Mouse (Mus musculus): ENCODE data around the gene Ick. TPM values are rescaled to one million over a fixed set of nuclear protein-coding genes. Genes with fewer than 3 reads are reported as not detected.

The Ick gene
- polyA plus RNA-seq, 1 experiment from 2014 or later: 34.6 TPM

- 38% methylated on average over 2 of the region's 2 CpGs for WGBS
- no peak overlapping the region for H3K9ac ChIP-seq
- no peak overlapping the region for H3K4me3 ChIP-seq (replicated peaks; ENCODE audit: low read length)
- no peak overlapping the region for H3K27ac ChIP-seq
- no peaks in the 10 kb centered on the region for H3K27me3 ChIP-seq (ENCODE audit: control insufficient read depth, insufficient read depth, low read length)
- H3K4me1 ChIP-seq (replicated peaks; ENCODE audit: control insufficient read depth, insufficient read depth, low read length): no peaks in the 10 kb centered on the region
- no peak overlapping the region for H3K4me2 ChIP-seq (replicated peaks)
- peak; percentile 53 for DNase-seq (ENCODE audit: low spot score)
- H3K36me3 ChIP-seq (replicated peaks; ENCODE audit: control insufficient read depth, insufficient read depth): peaks cover 16% of the 10 kb centered on the region
- no peaks in the 10 kb centered on the region for H3K9me3 ChIP-seq (ENCODE audit: control insufficient read depth, low read length)
- ATAC-seq (ENCODE audit: low FRiP score): no peak
Observed at GRCm38 (mm10) chr9:78078240-78078639, 30.8 kb upstream of the Ick start.

DNA sequence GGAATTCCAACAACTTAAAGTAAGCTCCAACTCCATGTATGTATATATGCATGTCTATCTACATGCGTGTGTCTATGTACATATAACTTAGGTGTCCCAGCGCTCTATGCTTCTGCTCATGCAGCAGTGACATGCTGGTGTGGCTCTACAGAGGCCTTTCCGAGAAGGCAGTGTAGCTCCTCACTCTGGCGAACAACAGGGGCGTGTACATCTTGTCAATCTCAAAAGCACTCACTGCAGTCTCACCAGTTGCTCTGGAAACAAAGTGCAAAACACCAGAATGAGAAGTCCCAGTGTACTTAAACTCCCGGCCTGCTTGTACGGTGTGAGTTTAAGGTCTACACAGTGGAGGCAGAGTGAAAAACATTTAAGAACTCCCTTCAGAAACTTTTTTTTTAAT lies 27.2 kb upstream of the Ick start:
- no peak overlapping the region for H3K27ac ChIP-seq
- DNase-seq (ENCODE audit: low spot score): no peak
- no peak overlapping the region for H3K4me2 ChIP-seq (replicated peaks)
- no peaks in the 10 kb centered on the region for H3K27me3 ChIP-seq (ENCODE audit: control insufficient read depth, insufficient read depth, low read length)
- WGBS: 63% methylated on average over 7 of the region's 7 CpGs
- H3K9ac ChIP-seq: no peak overlapping the region
- H3K36me3 ChIP-seq (replicated peaks; ENCODE audit: control insufficient read depth, insufficient read depth): peaks cover 52% of the 10 kb centered on the region
- no peaks in the 10 kb centered on the region for H3K4me1 ChIP-seq (replicated peaks; ENCODE audit: control insufficient read depth, insufficient read depth, low read length)
- H3K9me3 ChIP-seq (ENCODE audit: control insufficient read depth, low read length): no peaks in the 10 kb centered on the region
- no peak overlapping the region for H3K4me3 ChIP-seq (replicated peaks; ENCODE audit: low read length)
- ATAC-seq (ENCODE audit: low FRiP score): no peak

- peaks cover 62% of the 10 kb centered on the region for H3K36me3 ChIP-seq (replicated peaks; ENCODE audit: control insufficient read depth, insufficient read depth)
- 92% methylated on average over 4 of the region's 4 CpGs for WGBS
- DNase-seq (ENCODE audit: low spot score) (no peak), ATAC-seq (ENCODE audit: low FRiP score) (no peak)
- no peak overlapping the region for H3K4me3 ChIP-seq (replicated peaks; ENCODE audit: low read length)
- no peaks in the 10 kb centered on the region for H3K9me3 ChIP-seq (ENCODE audit: control insufficient read depth, low read length)
- no peak overlapping the region for H3K9ac ChIP-seq
- H3K4me2 ChIP-seq (replicated peaks): no peak overlapping the region
- H3K27me3 ChIP-seq (ENCODE audit: control insufficient read depth, insufficient read depth, low read length): no peaks in the 10 kb centered on the region
- no peaks in the 10 kb centered on the region for H3K4me1 ChIP-seq (replicated peaks; ENCODE audit: control insufficient read depth, insufficient read depth, low read length)
- H3K27ac ChIP-seq: no peak overlapping the region
Observed at GRCm38 (mm10) chr9:78084341-78084740, 24.7 kb upstream of the Ick start.

GRCm38 (mm10) chr9:78085722-78086287 lies 23.2 kb upstream of the Ick start:
- DNase-seq (ENCODE audit: low spot score): no peak
- Histone ChIP-seq H3K4me1 (replicated peaks; ENCODE audit: control insufficient read depth, insufficient read depth, low read length) (no peaks in the 10 kb centered on the region), H3K4me2 (replicated peaks) (no peak overlapping the region), H3K4me3 (replicated peaks; ENCODE audit: low read length) (no peak overlapping the region), H3K36me3 (replicated peaks; ENCODE audit: control insufficient read depth, insufficient read depth) (peaks cover 65% of the 10 kb centered on the region), H3K27ac (no peak overlapping the region), H3K9me3 (ENCODE audit: control insufficient read depth, low read length) (no peaks in the 10 kb centered on the region), H3K27me3 (ENCODE audit: control insufficient read depth, insufficient read depth, low read length) (no peaks in the 10 kb centered on the region), H3K9ac (no peak overlapping the region)
- WGBS: 90% methylated on average over 14 of the region's 14 CpGs
- no peak for ATAC-seq (ENCODE audit: low FRiP score)

GRCm38 (mm10) chr9:78087751-78088150 lies 21.2 kb upstream of the Ick start:
- no peak for ATAC-seq (ENCODE audit: low FRiP score)
- H3K4me3 ChIP-seq (replicated peaks; ENCODE audit: low read length): no peak overlapping the region
- H3K36me3 ChIP-seq (replicated peaks; ENCODE audit: control insufficient read depth, insufficient read depth): peaks cover 63% of the 10 kb centered on the region
- H3K27me3 ChIP-seq (ENCODE audit: control insufficient read depth, insufficient read depth, low read length): no peaks in the 10 kb centered on the region
- H3K4me2 ChIP-seq (replicated peaks): no peak overlapping the region
- H3K4me1 ChIP-seq (replicated peaks; ENCODE audit: control insufficient read depth, insufficient read depth, low read length): no peaks in the 10 kb centered on the region
- H3K9ac ChIP-seq: no peak overlapping the region
- no peaks in the 10 kb centered on the region for H3K9me3 ChIP-seq (ENCODE audit: control insufficient read depth, low read length)
- WGBS: 90% methylated on average over 9 of the region's 9 CpGs
- no peak overlapping the region for H3K27ac ChIP-seq
- DNase-seq (ENCODE audit: low spot score): no peak

- Histone ChIP-seq H3K27me3 (ENCODE audit: control insufficient read depth, insufficient read depth, low read length) (no peaks in the 10 kb centered on the region), H3K4me3 (replicated peaks; ENCODE audit: low read length) (no peak overlapping the region), H3K9ac (no peak overlapping the region), H3K4me1 (replicated peaks; ENCODE audit: control insufficient read depth, insufficient read depth, low read length) (no peaks in the 10 kb centered on the region), H3K27ac (no peak overlapping the region), H3K36me3 (replicated peaks; ENCODE audit: control insufficient read depth, insufficient read depth) (peaks cover 67% of the 10 kb centered on the region), H3K9me3 (ENCODE audit: control insufficient read depth, low read length) (no peaks in the 10 kb centered on the region), H3K4me2 (replicated peaks) (no peak overlapping the region)
- DNase-seq (ENCODE audit: low spot score): no peak
- 69% methylated on average over 4 of the region's 4 CpGs for WGBS
- no peak for ATAC-seq (ENCODE audit: low FRiP score)
Observed at GRCm38 (mm10) chr9:78088521-78088920, 20.5 kb upstream of the Ick start.

- no peaks in the 10 kb centered on the region for H3K27me3 ChIP-seq (ENCODE audit: control insufficient read depth, insufficient read depth, low read length)
- ATAC-seq (ENCODE audit: low FRiP score) (no peak), DNase-seq (ENCODE audit: low spot score) (no peak)
- 86% methylated on average over 7 of the region's 7 CpGs for WGBS
- no peaks in the 10 kb centered on the region for H3K9me3 ChIP-seq (ENCODE audit: control insufficient read depth, low read length)
- H3K36me3 ChIP-seq (replicated peaks; ENCODE audit: control insufficient read depth, insufficient read depth): peaks cover 67% of the 10 kb centered on the region
- no peaks in the 10 kb centered on the region for H3K4me1 ChIP-seq (replicated peaks; ENCODE audit: control insufficient read depth, insufficient read depth, low read length)
- no peak overlapping the region for H3K27ac ChIP-seq
- no peak overlapping the region for H3K4me3 ChIP-seq (replicated peaks; ENCODE audit: low read length)
- H3K4me2 ChIP-seq (replicated peaks): no peak overlapping the region
- H3K9ac ChIP-seq: no peak overlapping the region
Observed at GRCm38 (mm10) chr9:78088971-78089370, 20.0 kb upstream of the Ick start.

DNA sequence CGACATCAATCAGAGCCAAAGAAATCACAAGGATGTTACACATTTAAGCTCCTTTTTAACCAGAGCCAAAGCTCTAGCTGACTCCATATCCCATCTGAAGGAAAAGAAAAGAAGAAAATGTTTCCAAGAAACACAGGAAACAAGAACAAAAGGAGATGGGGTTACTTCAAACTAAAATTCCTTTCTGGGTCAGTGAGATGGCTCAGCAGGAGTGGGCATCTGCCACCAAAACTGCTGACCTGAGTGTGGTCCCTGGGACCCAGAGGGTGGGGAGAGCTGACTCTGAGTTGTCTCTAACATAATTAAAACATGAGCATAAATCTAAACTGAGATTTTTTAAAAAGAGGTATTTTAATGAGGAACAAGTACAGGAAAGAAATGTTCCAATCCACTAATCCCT lies 19.1 kb upstream of the Ick start:
- DNase-seq (ENCODE audit: low spot score) (no peak), ATAC-seq (ENCODE audit: low FRiP score) (no peak)
- Histone ChIP-seq H3K9me3 (ENCODE audit: control insufficient read depth, low read length) (no peaks in the 10 kb centered on the region), H3K27me3 (ENCODE audit: control insufficient read depth, insufficient read depth, low read length) (no peaks in the 10 kb centered on the region), H3K4me1 (replicated peaks; ENCODE audit: control insufficient read depth, insufficient read depth, low read length) (no peaks in the 10 kb centered on the region), H3K9ac (no peak overlapping the region), H3K27ac (no peak overlapping the region), H3K36me3 (replicated peaks; ENCODE audit: control insufficient read depth, insufficient read depth) (peaks cover 67% of the 10 kb centered on the region), H3K4me3 (replicated peaks; ENCODE audit: low read length) (no peak overlapping the region), H3K4me2 (replicated peaks) (no peak overlapping the region)
- whole genome bisulfite sequencing: 83% methylated on average over 1 of the region's 1 CpGs

DNA sequence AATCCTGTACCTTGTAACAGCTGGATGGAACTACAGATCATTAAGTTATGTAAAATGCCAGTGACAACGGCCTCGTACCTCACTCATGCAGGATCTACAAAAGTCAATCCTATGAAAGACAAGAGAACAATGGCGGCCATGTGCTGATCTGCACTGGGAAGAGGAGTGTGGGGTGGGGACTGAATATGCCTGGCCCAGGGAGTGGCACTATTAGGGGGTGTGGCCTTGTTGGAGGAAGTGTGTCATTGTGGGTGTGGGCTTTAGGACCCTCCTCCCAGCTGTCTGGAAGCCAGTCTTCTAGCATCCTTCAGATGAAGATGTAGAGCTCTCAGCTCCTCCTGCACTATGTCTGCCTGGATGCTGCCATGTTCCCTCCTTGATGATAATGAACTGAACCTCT lies 18.4 kb upstream of the Ick start:
- no peaks in the 10 kb centered on the region for H3K4me1 ChIP-seq (replicated peaks; ENCODE audit: control insufficient read depth, insufficient read depth, low read length)
- H3K36me3 ChIP-seq (replicated peaks; ENCODE audit: control insufficient read depth, insufficient read depth): peaks cover 67% of the 10 kb centered on the region
- H3K9me3 ChIP-seq (ENCODE audit: control insufficient read depth, low read length): no peaks in the 10 kb centered on the region
- no peak overlapping the region for H3K27ac ChIP-seq
- no peak for DNase-seq (ENCODE audit: low spot score)
- no peaks in the 10 kb centered on the region for H3K27me3 ChIP-seq (ENCODE audit: control insufficient read depth, insufficient read depth, low read length)
- H3K4me2 ChIP-seq (replicated peaks): no peak overlapping the region
- no peak for ATAC-seq (ENCODE audit: low FRiP score)
- 87% methylated on average over 3 of the region's 3 CpGs for WGBS
- no peak overlapping the region for H3K4me3 ChIP-seq (replicated peaks; ENCODE audit: low read length)
- H3K9ac ChIP-seq: no peak overlapping the region

DNA sequence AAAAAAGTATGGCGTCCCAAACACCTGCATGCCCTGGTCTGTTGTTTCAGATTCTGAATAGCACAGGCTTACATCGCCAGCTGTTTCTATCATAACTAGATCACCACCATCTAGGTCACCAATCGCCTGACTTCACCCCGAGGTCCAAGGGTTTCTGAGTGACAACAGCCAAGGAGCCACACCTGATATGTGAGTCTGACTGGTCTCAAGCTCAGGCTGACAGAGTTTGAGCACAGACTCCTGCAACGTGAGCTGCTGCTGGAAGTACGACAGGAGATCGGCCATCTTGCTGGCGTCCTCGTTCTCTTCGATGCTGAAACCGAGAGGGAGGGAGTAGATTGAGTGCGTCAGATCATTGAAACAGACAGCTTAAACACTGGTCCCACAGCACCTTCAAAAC lies 13.3 kb upstream of the Ick start:
- H3K27me3 ChIP-seq (ENCODE audit: control insufficient read depth, insufficient read depth, low read length): no peaks in the 10 kb centered on the region
- peaks cover 85% of the 10 kb centered on the region for H3K36me3 ChIP-seq (replicated peaks; ENCODE audit: control insufficient read depth, insufficient read depth)
- WGBS: 95% methylated on average over 12 of the region's 12 CpGs
- no peak overlapping the region for H3K9ac ChIP-seq
- H3K4me3 ChIP-seq (replicated peaks; ENCODE audit: low read length): no peak overlapping the region
- H3K4me2 ChIP-seq (replicated peaks): no peak overlapping the region
- ATAC-seq (ENCODE audit: low FRiP score): no peak
- DNase-seq (ENCODE audit: low spot score): no peak
- no peak overlapping the region for H3K27ac ChIP-seq
- H3K4me1 ChIP-seq (replicated peaks; ENCODE audit: control insufficient read depth, insufficient read depth, low read length): no peaks in the 10 kb centered on the region
- no peaks in the 10 kb centered on the region for H3K9me3 ChIP-seq (ENCODE audit: control insufficient read depth, low read length)
